Mouse (Mus musculus): Measurements from ENCODE around the gene Sidt1. TPM values are rescaled to one million over a fixed set of nuclear protein-coding genes. Genes with fewer than 3 reads are reported as not detected.

The Sidt1 gene
- total RNA-seq, 2 experiments from 2014 or later = 0.08 to 0.11 TPM

GRCm38 (mm10) chr16:44257476-44257875 is 75.5 kb downstream of the Sidt1 start:
- intact Hi-C loops (cut with DNase I) = no loop called here
- no peak for DNase-seq
- TF ChIP-seq CTCF (IDR thresholded peaks at IDR 0.05) = no peak
- no peak overlapping the region for H3K4me3 ChIP-seq
- H3K27ac ChIP-seq = no peak overlapping the region

- no peak for TF ChIP-seq CTCF (IDR thresholded peaks at IDR 0.05)
- DNase-seq = peak; percentile 63
- no peak overlapping the region for H3K27ac ChIP-seq
- no peak overlapping the region for H3K4me3 ChIP-seq
- intact Hi-C loops (cut with DNase I) = no loop called here
These were observed 78.3 kb downstream of the Sidt1 start for GRCm38 (mm10) chr16:44254698-44255097.

- no peak for TF ChIP-seq CTCF (IDR thresholded peaks at IDR 0.05)
These were observed 79.0 kb downstream of the Sidt1 start for GRCm38 (mm10) chr16:44253797-44254634.

GRCm38 (mm10) chr16:44252735-44253134 is 80.3 kb downstream of the Sidt1 start:
- Histone ChIP-seq H3K27ac (no peak overlapping the region), H3K4me3 (no peak overlapping the region)
- TF ChIP-seq CTCF (IDR thresholded peaks at IDR 0.05) = no peak
- DNase-seq = no peak
- intact Hi-C loops (cut with DNase I) = no loop called here

More at GRCm38 (mm10) chr16:44253797-44254634, 79.0 kb downstream of the Sidt1 start:
- intact Hi-C loops (cut with DNase I) = no loop called here
- no peak overlapping the region for H3K4me3 ChIP-seq
- H3K27ac ChIP-seq = no peak overlapping the region
- DNase-seq = no peak

GRCm38 (mm10) chr16:44249985-44250384 is 83.0 kb downstream of the Sidt1 start:
- DNase-seq = no peak
- no peak for TF ChIP-seq CTCF (IDR thresholded peaks at IDR 0.05)
- intact Hi-C loops (cut with DNase I) = loop anchor here (10.0 kb wide), 1 partner anchor 185 kb away; no protein-coding TSS in a partner anchor

GRCm38 (mm10) chr16:44243323-44243722 is 89.7 kb downstream of the Sidt1 start:
- H3K27ac ChIP-seq = no peak overlapping the region
- intact Hi-C loops (cut with DNase I) = loop anchor here (10.0 kb wide), 1 partner anchor 191 kb away; no protein-coding TSS in a partner anchor
- no peak for TF ChIP-seq CTCF (IDR thresholded peaks at IDR 0.05)
- no peak for DNase-seq
- H3K4me3 ChIP-seq = no peak overlapping the region

More at GRCm38 (mm10) chr16:44249985-44250384, 83.0 kb downstream of the Sidt1 start:
- Histone ChIP-seq H3K27ac (no peak overlapping the region), H3K4me3 (no peak overlapping the region)

- intact Hi-C loops (cut with DNase I) = loop anchor here (1.0 to 10.0 kb wide), 2 partner anchors 120 to 192 kb away; no protein-coding TSS in a partner anchor
- peak; percentile 87 for TF ChIP-seq CTCF (IDR thresholded peaks at IDR 0.05)
- Histone ChIP-seq H3K27ac (peak overlapping the region; percentile 9; the same call in 1 of the 2 replicates), H3K4me3 (no peak overlapping the region)
- peak; percentile 82 for DNase-seq
These were observed 90.4 kb downstream of the Sidt1 start for GRCm38 (mm10) chr16:44242633-44243032.

- intact Hi-C loops (cut with DNase I) = loop anchor here (10.0 kb wide), 1 partner anchor 194 kb away; no protein-coding TSS in a partner anchor
- no peak for DNase-seq
- TF ChIP-seq CTCF (IDR thresholded peaks at IDR 0.05) = no peak
- peak overlapping the region; percentile 96 for H3K27ac ChIP-seq
- no peak overlapping the region for H3K4me3 ChIP-seq
These were observed 92.6 kb downstream of the Sidt1 start for GRCm38 (mm10) chr16:44240406-44240805.

GRCm38 (mm10) chr16:44238835-44239263 is 94.1 kb downstream of the Sidt1 start:
- H3K4me3 ChIP-seq = no peak overlapping the region
- intact Hi-C loops (cut with DNase I) = loop anchor here (2.0 kb wide), 1 partner anchor 98 kb away; no protein-coding TSS in a partner anchor
- peak overlapping the region; percentile 96 for H3K27ac ChIP-seq
- TF ChIP-seq CTCF (IDR thresholded peaks at IDR 0.05) = no peak
- DNase-seq = peak; percentile 89

- DNase-seq = peak; percentile 30
- Histone ChIP-seq H3K27ac (peak overlapping the region; percentile 96), H3K4me3 (no peak overlapping the region; the same call in 1 of the 2 replicates)
- intact Hi-C loops (cut with DNase I) = loop anchor here (2.0 kb wide), 1 partner anchor 97 kb away; no protein-coding TSS in a partner anchor
- TF ChIP-seq CTCF (IDR thresholded peaks at IDR 0.05) = no peak
These were observed 95.2 kb downstream of the Sidt1 start for GRCm38 (mm10) chr16:44237836-44238235.

GRCm38 (mm10) chr16:44233019-44233418 is 100.0 kb downstream of the Sidt1 start:
- TF ChIP-seq CTCF (IDR thresholded peaks at IDR 0.05) = no peak
- intact Hi-C loops (cut with DNase I) = no loop called here
- Histone ChIP-seq H3K27ac (no peak overlapping the region), H3K4me3 (no peak overlapping the region)
- no peak for DNase-seq

GRCm38 (mm10) chr16:44226706-44227291 is 106.2 kb downstream of the Sidt1 start:
- Histone ChIP-seq H3K27ac (peak overlapping the region; percentile 96), H3K4me3 (no peak overlapping the region)
- TF ChIP-seq CTCF (IDR thresholded peaks at IDR 0.05) = no peak
- DNase-seq = peak; percentile 57
- intact Hi-C loops (cut with DNase I) = no loop called here

- peak; percentile 51 for DNase-seq
- intact Hi-C loops (cut with DNase I) = no loop called here
- Histone ChIP-seq H3K4me3 (no peak overlapping the region), H3K27ac (peak overlapping the region; percentile 96)
- no peak for TF ChIP-seq CTCF (IDR thresholded peaks at IDR 0.05)
These were observed 111.5 kb downstream of the Sidt1 start for GRCm38 (mm10) chr16:44221463-44221862.
